Mouse (Mus musculus): ENCODE results near the gene Clca3b. TPM values are rescaled to one million over a fixed set of nuclear protein-coding genes. Genes with fewer than 3 reads are reported as not detected.

Clca3b gene
- total RNA-seq, 2 experiments from 2014 or later: not detected

Other genes starting within 250 kb of the Clca3b start
- 10 to 100 TPM; 89.0 to 90.8 TPM for gene Sh3glb1, start 129.0 kb downstream of the Clca3b start, total RNA-seq (2021)
- under 1 TPM; 0.60 to 0.72 TPM for gene Clca3a1, start 88.4 kb downstream of the Clca3b start, total RNA-seq (2021)
- gene Clca3a2, start 29.9 kb downstream of the Clca3b start, total RNA-seq (2021): 1 to 10 TPM in 1 of 2 experiments, under 1 TPM in 1; 0.55 to 1.2 TPM
- not detected for gene Clca4b, start 83.2 kb upstream of the Clca3b start, total RNA-seq (2021)
- not detected for gene Clca4a, start 125.7 kb upstream of the Clca3b start, total RNA-seq (2021)
- not detected for gene Clca1, start 183.4 kb upstream of the Clca3b start, total RNA-seq (2021)